Mouse (Mus musculus): ENCODE data around the gene Pik3c2b.

Gene Pik3c2b

DNA sequence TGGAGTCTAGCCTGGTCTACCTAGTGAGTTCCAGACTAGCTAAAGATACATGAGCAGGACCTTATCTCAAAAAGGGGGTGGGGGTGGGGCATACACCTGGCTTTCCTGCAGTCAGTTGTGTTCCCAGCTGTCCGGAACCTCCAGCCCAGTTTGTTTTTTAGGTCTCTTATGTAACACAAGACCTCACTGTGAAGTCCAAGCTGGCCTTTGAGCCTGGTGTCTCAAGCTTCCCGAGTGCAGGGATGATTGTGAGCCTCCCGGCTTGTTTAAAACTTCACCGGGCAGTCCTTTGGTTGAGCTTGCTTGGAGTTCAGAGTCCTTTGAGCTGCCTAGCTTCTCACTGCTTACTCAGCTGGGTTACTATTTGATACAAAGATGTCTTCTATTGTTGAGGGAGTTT, 88.6 kb downstream of the Pik3c2b start:
- peak in 1 of 2 experiments; percentile 28 for DNase-seq (ENCODE audit: low spot score in 2 of 2)

DNA sequence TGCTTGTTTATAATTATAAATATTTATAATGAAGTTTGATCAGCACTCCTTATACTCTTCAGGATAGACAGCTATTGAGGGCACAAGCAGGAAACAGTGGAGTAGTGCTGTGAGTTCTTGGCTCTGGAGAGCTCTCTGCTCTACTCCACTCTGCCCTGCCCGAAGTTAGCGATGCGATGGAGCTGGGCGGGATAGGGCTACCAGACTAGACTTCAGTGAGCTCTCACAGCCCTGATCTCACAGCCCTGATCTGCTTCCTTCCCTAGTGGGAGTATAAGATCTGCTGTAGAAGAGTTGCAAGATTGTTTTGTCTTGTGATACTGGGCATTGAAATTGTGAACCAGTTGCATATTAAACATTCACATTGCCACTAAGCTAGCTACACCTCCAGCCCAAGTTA, 89.4 kb downstream of the Pik3c2b start:
- no peak for DNase-seq (ENCODE audit: low spot score in 2 of 2)

DNA sequence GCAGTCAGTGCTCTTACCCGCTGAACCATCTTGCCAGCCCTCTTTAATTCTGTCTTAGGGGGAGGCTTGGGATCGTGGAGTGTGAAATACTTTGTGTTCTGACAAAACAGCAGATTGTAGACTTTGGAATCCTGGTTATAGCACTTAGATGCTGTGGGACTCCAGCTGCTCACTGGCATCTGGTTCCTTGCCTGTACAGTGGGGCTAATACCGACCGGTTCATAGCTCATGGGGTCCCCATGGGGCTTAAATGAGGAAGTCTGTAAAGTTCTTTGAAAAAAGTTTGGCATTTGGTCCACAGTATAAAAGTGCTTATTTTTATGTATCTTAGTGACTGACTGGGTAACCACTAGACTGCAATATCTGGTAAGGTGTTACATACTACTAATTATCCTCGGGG, 90.3 kb downstream of the Pik3c2b start:
- DNase-seq (ENCODE audit: low spot score in 2 of 2): no peak

DNA sequence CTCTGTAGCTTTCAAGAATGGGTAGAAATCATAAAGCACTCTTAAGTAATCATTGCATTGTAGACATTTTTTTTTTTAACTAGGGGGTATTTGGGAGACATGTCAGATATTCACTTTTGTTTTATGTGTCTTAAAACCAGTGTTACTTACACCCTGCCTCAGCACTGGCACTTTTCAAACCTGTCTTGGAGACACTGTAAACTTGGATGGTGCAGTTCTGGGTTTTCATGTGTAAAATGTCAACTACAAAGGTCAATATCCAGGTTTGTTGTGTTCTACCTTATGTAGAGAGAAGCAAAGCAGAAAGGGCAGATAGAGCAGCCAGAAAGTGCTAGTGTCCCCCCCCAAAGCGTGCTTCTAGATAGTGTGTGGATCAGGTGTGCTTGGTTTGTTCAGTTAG, 92.9 kb downstream of the Pik3c2b start:
- DNase-seq (ENCODE audit: low spot score in 2 of 2): no peak

DNA sequence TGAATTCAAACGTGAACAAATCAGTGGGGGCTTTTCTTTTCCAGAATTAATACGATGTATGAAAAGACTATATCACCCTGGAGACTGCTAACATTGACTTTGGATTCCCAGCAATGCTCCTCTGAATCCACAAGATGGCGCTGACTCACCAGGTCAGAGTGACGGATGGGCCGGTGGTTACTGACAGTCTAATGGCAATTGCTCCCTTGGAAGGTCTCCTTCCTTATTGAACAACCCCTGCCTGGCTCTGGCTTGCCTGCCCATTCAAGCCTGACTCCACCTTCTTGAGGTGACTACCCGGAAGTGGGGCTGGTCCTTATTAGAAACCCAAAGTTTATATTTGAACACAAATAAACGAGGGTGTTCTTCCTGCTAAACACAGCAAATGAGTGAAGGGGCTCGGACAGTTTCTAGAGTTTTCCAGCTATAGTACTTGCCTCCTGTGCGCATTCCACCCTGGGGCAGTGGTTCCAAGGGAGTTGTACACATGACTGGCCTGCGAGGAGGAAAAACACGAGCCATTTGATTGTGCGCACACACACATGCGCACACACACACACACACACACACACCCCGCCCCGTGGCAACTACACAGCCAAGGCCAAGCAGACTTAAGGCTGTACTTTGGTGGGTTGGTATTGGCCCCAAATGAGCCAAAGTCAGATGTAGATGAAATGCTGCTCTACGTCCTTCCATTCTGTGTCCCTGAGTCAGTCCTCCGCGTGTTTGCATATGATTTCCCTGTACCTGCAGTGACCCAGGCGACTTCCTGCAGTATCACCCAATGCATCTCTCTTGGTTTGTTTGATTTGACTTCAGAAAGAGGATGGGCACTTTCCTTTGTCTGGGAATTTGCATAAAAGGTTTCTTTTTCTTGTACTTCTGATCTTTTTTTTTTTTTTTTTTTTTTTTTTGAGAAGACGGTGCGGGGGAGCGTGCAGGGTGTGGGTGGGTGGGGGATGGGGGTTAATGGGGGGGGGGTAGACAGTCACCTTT, 100.8 kb downstream of the Pik3c2b start:
- DNase-seq (ENCODE audit: low spot score in 2 of 2): no peak

DNA sequence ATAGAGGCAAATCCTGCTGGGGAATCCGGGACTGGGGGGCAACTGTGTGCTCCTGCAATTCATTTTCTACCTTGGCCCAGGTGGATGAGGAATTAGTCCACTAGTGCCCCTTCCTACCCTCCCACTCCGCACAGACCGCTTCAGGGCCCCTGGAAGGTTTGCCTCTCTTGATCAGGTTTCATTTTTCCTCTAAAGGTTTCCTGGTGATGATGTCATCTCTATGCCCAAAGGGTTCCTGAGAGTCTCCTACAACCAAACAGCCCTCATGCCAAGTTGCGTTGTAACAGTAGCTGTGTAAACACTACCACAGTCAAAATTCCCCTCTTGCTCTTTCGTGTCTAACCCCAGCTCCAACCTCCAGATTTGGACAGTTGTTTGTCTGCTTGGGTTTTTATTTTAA, 101.9 kb downstream of the Pik3c2b start:
- no peak for DNase-seq (ENCODE audit: low spot score in 2 of 2)

DNA sequence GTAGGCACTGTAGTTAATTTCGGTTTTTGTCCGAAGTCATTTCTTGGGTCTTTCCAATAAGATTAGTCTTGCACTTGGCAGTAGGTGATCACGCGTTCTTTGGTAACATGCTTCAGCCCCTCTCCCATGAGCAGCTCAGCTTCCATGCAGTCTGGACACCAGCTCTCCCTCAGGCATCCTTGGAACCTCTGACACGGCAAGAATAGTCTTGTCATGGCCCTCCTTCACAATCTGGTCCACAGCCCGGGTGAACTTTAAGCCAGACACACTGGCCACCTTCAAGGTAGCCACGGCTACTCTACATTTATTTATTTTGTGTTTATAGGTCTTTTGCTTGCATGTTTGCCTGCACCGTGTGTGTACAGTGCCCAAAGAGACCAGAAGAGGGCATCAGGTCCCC, 102.7 kb downstream of the Pik3c2b start:
- no peak for DNase-seq (ENCODE audit: low spot score in 2 of 2)

DNA sequence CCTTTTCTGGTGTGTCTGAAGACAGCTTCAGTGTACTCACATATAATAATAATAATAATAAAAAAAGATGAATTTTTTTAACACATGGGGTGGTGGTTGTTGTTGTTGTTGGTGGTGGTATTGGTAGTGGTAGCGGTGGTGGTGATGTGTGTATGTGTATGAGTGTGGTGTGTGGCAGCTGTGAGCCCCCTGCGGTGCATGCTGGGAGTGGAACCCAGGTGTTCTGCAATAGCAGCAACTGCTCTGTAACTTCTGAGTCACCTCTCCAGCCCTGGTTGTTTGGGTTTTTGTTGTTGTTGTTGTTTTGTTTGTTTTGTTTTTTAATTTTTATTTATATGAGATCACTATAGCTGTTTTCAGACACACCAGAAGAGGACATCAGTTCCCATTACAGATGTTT, 105.1 kb downstream of the Pik3c2b start:
- DNase-seq (ENCODE audit: low spot score in 2 of 2): no peak

DNA sequence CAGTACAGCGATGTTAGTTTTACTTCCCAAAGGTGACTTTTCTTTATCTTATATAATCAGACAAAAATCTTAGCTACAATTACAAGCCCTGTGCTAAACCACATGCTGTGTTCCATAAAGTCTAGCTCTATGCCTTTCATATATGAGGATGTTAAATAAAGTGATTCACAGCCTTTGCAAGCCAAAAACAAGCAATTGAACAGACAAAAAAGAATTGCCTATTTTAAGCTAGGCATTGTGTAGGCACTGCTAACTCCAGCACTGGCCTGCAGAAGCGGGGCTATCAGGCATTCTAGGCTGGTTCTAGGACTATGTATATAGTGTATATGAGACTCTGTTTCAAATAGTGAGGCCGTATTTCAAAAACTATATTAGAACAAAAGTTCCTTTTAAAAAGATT, 106.7 kb downstream of the Pik3c2b start:
- DNase-seq (ENCODE audit: low spot score in 2 of 2): no peak

DNA sequence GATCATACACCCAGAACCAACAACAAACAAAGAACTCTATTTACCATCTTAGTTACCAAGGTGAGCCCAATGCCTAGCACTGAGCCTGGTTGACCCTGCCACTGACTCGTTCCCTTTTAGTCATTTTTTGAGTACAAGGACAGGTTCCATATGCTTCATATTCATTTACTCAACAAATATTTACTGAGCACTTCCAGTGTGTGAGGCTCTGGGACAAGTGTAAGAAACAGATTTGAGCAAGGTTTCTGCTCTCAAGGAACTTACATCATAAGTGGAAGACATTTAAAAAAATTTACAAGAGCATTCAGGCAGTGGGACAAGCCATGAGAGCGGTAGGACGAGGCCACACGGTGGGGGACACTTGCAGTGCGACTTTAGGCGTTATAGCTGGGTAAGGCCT, 109.8 kb downstream of the Pik3c2b start:
- no peak for DNase-seq (ENCODE audit: low spot score in 2 of 2)
